Mouse (Mus musculus): Measurements from ENCODE around the gene Zfp61.

DNA sequence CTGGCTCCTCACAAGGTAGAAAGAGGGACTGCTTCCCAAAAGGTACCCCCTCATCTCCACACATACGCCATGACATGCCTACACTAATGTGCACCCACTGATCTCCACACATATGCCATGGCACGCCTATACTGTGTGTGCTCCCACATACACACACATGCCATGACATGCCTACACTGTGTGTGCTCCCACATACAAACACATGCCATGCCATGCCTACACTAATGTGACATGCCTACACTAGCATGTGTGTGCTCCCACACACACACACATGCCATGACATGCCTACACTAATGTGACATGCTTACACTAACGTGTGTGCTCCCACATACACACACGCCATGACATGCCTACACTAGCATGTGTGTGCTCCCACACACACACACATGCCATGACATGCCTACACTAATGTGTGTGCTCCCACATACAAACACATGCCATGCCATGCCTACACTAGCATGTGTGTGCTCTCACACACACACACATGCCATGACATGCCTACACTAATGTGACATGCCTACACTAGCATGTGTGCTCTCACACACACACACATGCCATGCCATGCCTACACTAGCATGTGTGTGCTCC lies 10.8 kb downstream of the Zfp61 start:
- TF ChIP-seq CTCF (conservative IDR thresholded peaks at IDR 0.05; ENCODE audit: low read length): no peak
- no peak for TF ChIP-seq NANOG (IDR thresholded peaks at IDR 0.05; ENCODE audit: borderline replicate concordance, low read length)
- no peak for TF ChIP-seq POU5F1 (IDR thresholded peaks at IDR 0.05; ENCODE audit: borderline replicate concordance, low read length)

Measured in E14TG2a.4 (cell line).